Mouse (Mus musculus) heart, postnatal 0 days (tissue): ENCODE results near the gene Syngr2. TPM values are rescaled to one million over a fixed set of nuclear protein-coding genes. Genes with fewer than 3 reads are reported as not detected.

Source experiments
- ATAC-seq: fragments of 200-750 bp; cut with Nextera tagmentation; 2 replicates; pipeline ENCODE4 v1.8.0; 2017; ENCODE audit warnings: low read depth, moderate number of reproducible peaks, moderate library complexity; ENCODE audit not compliant: insufficient read depth
- DNase-seq: peaks from one replicate; pipeline ENCODE4 v3.0.0-alpha.2; 2016; ENCODE audit warnings: low spot score
- H3K27ac ChIP-seq: fragments of 300-500 bp; sonication (generic); 2 replicates; pipeline ENCODE4 v1.5.1; 2014; ENCODE audit warnings: low read depth, mild to moderate bottlenecking
- H3K27me3 ChIP-seq: fragments of 300-500 bp; sonication (generic); 2 replicates; pipeline ENCODE4 v1.6.1; 2014; ENCODE audit warnings: low read length, mixed read lengths; ENCODE audit not compliant: control insufficient read depth, insufficient read depth
- H3K36me3 ChIP-seq: fragments of 300-500 bp; sonication (generic); replicated peaks from 2 replicates; pipeline ENCODE4 v1.6.1; 2014; ENCODE audit warnings: low read length, mixed read lengths; ENCODE audit not compliant: control insufficient read depth, insufficient read depth
- H3K4me1 ChIP-seq: fragments of 300-500 bp; sonication (generic); 2 replicates; pipeline ENCODE4 v1.6.1; 2014; ENCODE audit warnings: antibody characterized with exemption; ENCODE audit not compliant: control insufficient read depth, insufficient read depth
- H3K4me2 ChIP-seq: fragments of 300-500 bp; sonication (generic); 2 replicates; pipeline ENCODE4 v1.6.1; 2014; ENCODE audit warnings: low read depth, mild to moderate bottlenecking, low read length, moderate library complexity
- H3K4me3 ChIP-seq: fragments of 300-500 bp; sonication (generic); 2 replicates; pipeline ENCODE4 v1.5.1; 2014; ENCODE audit warnings: low read depth, low read length
- H3K9ac ChIP-seq: fragments of 300-500 bp; sonication (generic); replicated peaks from 2 replicates; pipeline ENCODE4 v1.6.1; 2014; ENCODE audit warnings: low read depth, low read length, mixed read lengths
- H3K9me3 ChIP-seq: fragments of 300-500 bp; sonication (generic); replicated peaks from 2 replicates; pipeline ENCODE4 v1.6.1; 2016; ENCODE audit warnings: low read length; ENCODE audit not compliant: control insufficient read depth
- CTCF ChIP-seq: IDR thresholded peaks from 2 replicates; pipeline ENCODE4 v1.5.1; 2016; ENCODE audit warnings: antibody characterized with exemption, control low read depth, low read depth
- EP300 ChIP-seq: IDR thresholded peaks from 2 replicates; pipeline ENCODE4 v1.6.1; 2016; ENCODE audit warnings: antibody characterized with exemption, low read depth
- WGBS: fragments of 180-500 bp; shearing (Covaris S2); extraction: QIAGEN DNeasy Blood & Tissue Kit; methylation state at CpG from one replicate; pipeline ENCODE4 v1.1.7; 2014; 5-methylcytosine and 5-hydroxymethylcytosine counted together
- polyA plus RNA-seq: library from polyadenylated mRNA; unstranded; fragments of >200 nt; fragmentation: Nextera tagmentation; extraction: Ambion mirVana; gene quantifications from 2 replicates; pipeline ENCODE4 v1.2.1, GENCODE M21; 2015
- total RNA-seq: library from RNA; depleted of rRNA; stranded (reverse); fragments of >200 nt; gene quantifications from 2 replicates; pipeline ENCODE4 v1.2.3, GENCODE M21; 2014; ENCODE audit warnings: low replicate concordance

Syngr2 gene
- total and polyA plus RNA-seq, 2 experiments from 2014 or later = 95.2 to 151 TPM

- Histone ChIP-seq H3K4me2 (no peak overlapping the region), H3K27me3 (no peaks in the 10 kb centered on the region), H3K36me3 (peaks cover 63% of the 10 kb centered on the region), H3K4me1 (peaks cover 32% of the 10 kb centered on the region), H3K9me3 (no peaks in the 10 kb centered on the region), H3K4me3 (no peak overlapping the region), H3K27ac (no peak overlapping the region), H3K9ac (no peak overlapping the region)
- DNase-seq (peak; percentile 3), ATAC-seq (no peak)
- TF ChIP-seq EP300 (no peak), CTCF (no peak)
- WGBS = 80% methylated on average over 13 of the region's 13 CpGs
Observed at GRCm38 (mm10) chr11:117816389-117816996, 7.0 kb downstream of the Syngr2 start.

DNA sequence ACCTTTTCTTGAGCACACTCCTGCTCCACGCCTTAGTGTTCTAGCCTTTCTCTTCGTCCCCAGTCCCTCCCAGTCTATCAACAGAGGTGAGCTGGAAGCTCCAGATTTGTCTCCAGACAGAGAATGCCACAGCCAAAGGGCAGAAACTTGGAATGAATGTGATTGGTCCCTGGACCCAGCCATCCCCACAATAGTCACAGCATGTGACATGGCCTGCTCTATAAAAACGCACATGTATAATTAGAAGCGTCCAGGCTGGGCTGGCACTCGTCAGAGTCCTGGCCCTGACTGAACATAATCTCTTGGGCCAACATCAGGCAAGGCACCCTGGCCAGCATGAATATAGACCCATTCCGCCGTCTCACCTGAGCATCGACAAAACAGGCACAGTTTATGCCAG lies 9.6 kb downstream of the Syngr2 start:
- peak; percentile 94 for ATAC-seq
- no peak overlapping the region for H3K9ac ChIP-seq

DNA sequence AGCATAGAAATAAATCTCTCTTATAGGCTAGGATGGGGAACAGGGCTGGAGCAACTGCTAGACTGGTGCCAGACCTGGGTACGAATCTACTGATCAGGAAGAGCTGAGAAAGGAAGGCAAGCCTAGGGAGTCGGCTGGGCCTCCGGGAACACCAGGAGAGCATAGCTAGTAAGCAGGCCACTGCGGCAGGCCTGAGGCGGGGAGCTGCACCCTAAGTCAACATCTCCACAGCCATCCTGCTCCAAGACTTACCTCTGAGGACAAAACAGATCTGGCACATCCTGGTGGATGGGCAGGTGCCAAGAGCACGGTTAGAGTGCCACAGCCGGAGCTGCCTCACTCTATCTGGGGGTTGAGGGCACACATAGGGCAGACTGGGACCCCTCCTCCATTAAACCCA lies 10.7 kb downstream of the Syngr2 start:
- Histone ChIP-seq H3K27ac (peak overlapping the region; percentile 87), H3K4me2 (no peak overlapping the region), H3K4me3 (no peak overlapping the region), H3K9me3 (no peaks in the 10 kb centered on the region), H3K4me1 (peaks cover 40% of the 10 kb centered on the region), H3K27me3 (no peaks in the 10 kb centered on the region), H3K9ac (no peak overlapping the region), H3K36me3 (peaks cover 42% of the 10 kb centered on the region)
- TF ChIP-seq CTCF (no peak), EP300 (no peak)
- ATAC-seq = no peak
- WGBS = 87% methylated on average over 7 of the region's 7 CpGs
- DNase-seq = no peak

More for the DNA sequence above, 9.6 kb downstream of the Syngr2 start:
- peak overlapping the region; percentile 87 for H3K27ac ChIP-seq
- no peak overlapping the region for H3K4me3 ChIP-seq
- H3K27me3 ChIP-seq = no peaks in the 10 kb centered on the region
- TF ChIP-seq EP300 (peak; percentile 66; the same call in 1 of the 2 replicates), CTCF (no peak)
- WGBS = 33% methylated on average over 8 of the region's 8 CpGs
- no peak overlapping the region for H3K4me2 ChIP-seq
- peaks cover 39% of the 10 kb centered on the region for H3K4me1 ChIP-seq
- no peaks in the 10 kb centered on the region for H3K9me3 ChIP-seq
- peak; percentile 86 for DNase-seq
- H3K36me3 ChIP-seq = peaks cover 52% of the 10 kb centered on the region

GRCm38 (mm10) chr11:117821868-117822267 lies 12.4 kb downstream of the Syngr2 start:
- ATAC-seq (no peak), DNase-seq (no peak)
- WGBS = 92% methylated on average over 9 of the region's 9 CpGs
- peaks cover 53% of the 10 kb centered on the region for H3K4me1 ChIP-seq
- no peak for TF ChIP-seq CTCF
- TF ChIP-seq EP300 = no peak
- no peaks in the 10 kb centered on the region for H3K27me3 ChIP-seq
- no peak overlapping the region for H3K4me3 ChIP-seq
- no peaks in the 10 kb centered on the region for H3K9me3 ChIP-seq
- H3K36me3 ChIP-seq = peaks cover 35% of the 10 kb centered on the region
- no peak overlapping the region for H3K4me2 ChIP-seq
- no peak overlapping the region for H3K9ac ChIP-seq
- H3K27ac ChIP-seq = peak overlapping the region; percentile 79; the same call in 1 of the 2 replicates

- peaks cover 27% of the 10 kb centered on the region for H3K36me3 ChIP-seq
- H3K4me2 ChIP-seq = peak overlapping the region; percentile 1; the same call in 1 of the 2 replicates
- no peak overlapping the region for H3K4me3 ChIP-seq
- H3K9ac ChIP-seq = no peak overlapping the region; the same call in 1 of the 2 replicates
- H3K27ac ChIP-seq = peak overlapping the region; percentile 79
- WGBS = 16% methylated on average over 7 of the region's 7 CpGs
- no peaks in the 10 kb centered on the region for H3K9me3 ChIP-seq
- ATAC-seq (no peak), DNase-seq (peak; percentile 53)
- H3K4me1 ChIP-seq = peaks cover 60% of the 10 kb centered on the region
- TF ChIP-seq EP300 = no peak
- no peak for TF ChIP-seq CTCF
- H3K27me3 ChIP-seq = no peaks in the 10 kb centered on the region
Observed at GRCm38 (mm10) chr11:117822728-117823241, 13.3 kb downstream of the Syngr2 start.
